27 mouse cellular contexts compared by ENCODE assay signal in genomic region chr12:51917191-51917590, GRCm38 (mm10).
"Had no signal": no experiment of that assay in that cellular context is flagged by ENCODE, and none has a peak within 500 bp of the region (broad histone marks: within the 10 kb centered on the region; RNA-seq: fewer than 3 reads in every experiment).

No protein-coding gene starts in this region.

- H3K27ac ChIP-seq: gastrocnemius, adult 2 months; heart, embryonic 10.5 days; hindbrain, embryonic 10.5 days; hindbrain, embryonic 12.5 days; hindbrain, embryonic 14.5 days; intestine, embryonic 15.5 days; layer of hippocampus, adult 2 months; left cerebral cortex, adult 2 months; limb, embryonic 13.5 days; limb, embryonic 15.5 days; liver, embryonic 12.5 days; liver, embryonic 14.5 days had no signal

- H3K4me3 ChIP-seq: gastrocnemius, adult 2 months; heart, embryonic 10.5 days; heart, embryonic 12.5 days; hindbrain, embryonic 10.5 days; hindbrain, embryonic 12.5 days; intestine, embryonic 15.5 days; layer of hippocampus, adult 2 months; left cerebral cortex, adult 2 months; limb, embryonic 13.5 days; limb, embryonic 15.5 days; liver, embryonic 12.5 days had no signal

- H3K4me1 ChIP-seq: heart, embryonic 10.5 days; heart, embryonic 12.5 days; hindbrain, embryonic 10.5 days; hindbrain, embryonic 12.5 days; intestine, embryonic 15.5 days; limb, embryonic 13.5 days; limb, embryonic 15.5 days; liver, embryonic 12.5 days had no signal

- H3K4me2 ChIP-seq: heart, embryonic 12.5 days; hindbrain, embryonic 12.5 days; hindbrain, embryonic 14.5 days; intestine, embryonic 15.5 days; limb, embryonic 13.5 days; limb, embryonic 15.5 days; liver, embryonic 12.5 days had no signal

- H3K9me3 ChIP-seq: heart, embryonic 10.5 days; heart, embryonic 12.5 days; hindbrain, embryonic 10.5 days; hindbrain, embryonic 12.5 days; intestine, embryonic 15.5 days; limb, embryonic 13.5 days; limb, embryonic 15.5 days; liver, embryonic 12.5 days had no signal

- H3K27me3 ChIP-seq: heart, embryonic 12.5 days; hindbrain, embryonic 12.5 days; intestine, embryonic 15.5 days; limb, embryonic 13.5 days; limb, embryonic 15.5 days; liver, embryonic 12.5 days had no signal

- H3K9ac ChIP-seq: heart, embryonic 12.5 days; hindbrain, embryonic 12.5 days; hindbrain, embryonic 14.5 days; intestine, embryonic 15.5 days; limb, embryonic 13.5 days; limb, embryonic 15.5 days; liver, embryonic 12.5 days; liver, embryonic 14.5 days had no signal

- DNase-seq: gastrocnemius, adult 2 months; gastrocnemius, postnatal 10 days; gastrocnemius, postnatal 25 days; heart, adult 18-20 months; heart, postnatal 10 days; heart, postnatal 4 days; kidney, adult 18-20 months; kidney, adult 8-10 months; kidney, postnatal 10 days; kidney, postnatal 25 days; kidney, postnatal 4 days; left cerebral cortex, postnatal 4 days had no signal

- ATAC-seq: hindbrain, embryonic 16.5 days; inflammation-experienced regulatory T-cells, adult 6 months; intestine, embryonic 15.5 days; intestine, postnatal 0 days; liver, embryonic 12.5 days had no signal
